In genomic region chr1:98094811-98095245, GRCm38 (mm10) we compare ENCODE assay signal across 8 mouse cellular contexts. TPM values are rescaled to one million over a fixed set of nuclear protein-coding genes. Genes with fewer than 3 reads are reported as not detected.
DNase-seq lines count a peak whose midpoint lies in the region; ATAC-seq and TF ChIP-seq lines count a peak whose summit lies in the region.

No protein-coding gene starts in this region.

- H3K27me3 ChIP-seq in heart, embryonic 14.5 days (ENCODE audit: control insufficient read depth, insufficient read depth, low read length): no peaks in the 10 kb centered on the region
- H3K27me3 ChIP-seq in megakaryocyte, embryonic 14.5 days (replicated peaks): peaks cover 11% of the 10 kb centered on the region
- no peaks in the 10 kb centered on the region for H3K27me3 ChIP-seq in stomach, postnatal 0 days (ENCODE audit: control insufficient read depth, insufficient read depth, low read length)

- H3K9me3 ChIP-seq in heart, embryonic 14.5 days (ENCODE audit: control insufficient read depth, low read length): no peaks in the 10 kb centered on the region
- H3K9me3 ChIP-seq in megakaryocyte, embryonic 14.5 days: no peaks in the 10 kb centered on the region
- H3K9me3 ChIP-seq in stomach, postnatal 0 days (ENCODE audit: control insufficient read depth, low read length): no peaks in the 10 kb centered on the region

- peak; percentile 75 for ATAC-seq in frontal cortex, adult (ENCODE audit: low TSS enrichment)
- ATAC-seq in CD4-positive, CD25-positive, alpha-beta regulatory T cell, adult 4 months: peak; percentile 15
- peak; percentile 27; the same call in 1 of the 2 replicates for ATAC-seq in heart, embryonic 14.5 days (ENCODE audit: insufficient number of reproducible peaks, insufficient read depth, low FRiP score, low read depth)
- peak; percentile 51 for ATAC-seq in stomach, postnatal 0 days (ENCODE audit: low FRiP score, low TSS enrichment)

- no peaks in the 10 kb centered on the region for H3K36me3 ChIP-seq in heart, embryonic 14.5 days (ENCODE audit: control insufficient read depth, insufficient read depth, low read length)
- no peaks in the 10 kb centered on the region for H3K36me3 ChIP-seq in megakaryocyte, embryonic 14.5 days (replicated peaks; ENCODE audit: low read length)
- H3K36me3 ChIP-seq in stomach, postnatal 0 days (ENCODE audit: control insufficient read depth, insufficient read depth, low read length): no peaks in the 10 kb centered on the region

- under 1% methylated on average over 20 of the region's 20 CpGs for WGBS in heart, embryonic 14.5 days
- WGBS in stomach, postnatal 0 days: under 1% methylated on average over 20 of the region's 20 CpGs

- TF ChIP-seq CTCF in left cerebral cortex, adult 2 months (IDR thresholded peaks at IDR 0.05): no peak
- TF ChIP-seq CTCF in stomach, postnatal 0 days (IDR thresholded peaks at IDR 0.05; ENCODE audit: low read depth): no peak

- intact Hi-C loops in left cerebral cortex, adult 2 months (cut with DNase I): loop anchor here (2.0 kb wide), 1 partner anchor 118 kb away; no protein-coding TSS in a partner anchor

- H3K4me2 ChIP-seq in heart, embryonic 14.5 days (ENCODE audit: low read length): peak overlapping the region; percentile 84
- peak overlapping the region; percentile 82 for H3K4me2 ChIP-seq in stomach, postnatal 0 days (replicated peaks; ENCODE audit: low read depth)

- H3K27ac ChIP-seq in heart, embryonic 14.5 days (replicated peaks in 1 of 2; ENCODE audit: control insufficient read depth in 1 of 2, insufficient read depth in 1 of 2, low read depth in 2 of 2, low read length in 2 of 2): peak overlapping the region; percentile 91 to 94
- peak overlapping the region; percentile 89 for H3K27ac ChIP-seq in left cerebral cortex, adult 2 months
- peak overlapping the region; percentile 90 for H3K27ac ChIP-seq in stomach, postnatal 0 days (replicated peaks)

- peak overlapping the region; percentile 75 to 100 for H3K4me3 ChIP-seq in heart, embryonic 14.5 days (ENCODE audit: control insufficient read depth in 1 of 2, insufficient read depth in 1 of 2, low read depth in 1 of 2, low read length in 2 of 2)
- H3K4me3 ChIP-seq in left cerebral cortex, adult 2 months: peak overlapping the region; percentile 86
- H3K4me3 ChIP-seq in megakaryocyte, embryonic 14.5 days (replicated peaks): peak overlapping the region; percentile 94
- H3K4me3 ChIP-seq in stomach, postnatal 0 days (ENCODE audit: low read depth, low read length): peak overlapping the region; percentile 81

- no peak for DNase-seq in frontal cortex, postnatal 10 days (ENCODE audit: low spot score in 2 of 2)
- DNase-seq in cerebellum, postnatal 36 days: peak; percentile 15 to 33
- peak in 1 of 2 experiments; percentile 42 for DNase-seq in left cerebral cortex, adult 2 months (ENCODE audit: extremely low spot score in 1 of 2, low spot score in 2 of 2)
- DNase-seq in stomach, postnatal 0 days (ENCODE audit: low spot score): peak; percentile 46

- peaks cover 7 to 17% of the 10 kb centered on the region in 2 experiments for H3K4me1 ChIP-seq in heart, embryonic 14.5 days (ENCODE audit: control insufficient read depth in 2 of 2, insufficient read depth in 2 of 2, low read length in 2 of 2)
- peaks cover 25% of the 10 kb centered on the region for H3K4me1 ChIP-seq in megakaryocyte, embryonic 14.5 days
- H3K4me1 ChIP-seq in stomach, postnatal 0 days (replicated peaks; ENCODE audit: control insufficient read depth, insufficient read depth): no peaks in the 10 kb centered on the region

- no peak for TF ChIP-seq EP300 in stomach, postnatal 0 days (optimal IDR thresholded peaks at IDR 0.05)

- peak overlapping the region; percentile 84 for H3K9ac ChIP-seq in heart, embryonic 14.5 days (ENCODE audit: low read length)
- peak overlapping the region; percentile 82 for H3K9ac ChIP-seq in stomach, postnatal 0 days (ENCODE audit: low read length)

RNA-seq across cellular contexts. Expression of gene Pam, which starts 0.6 kb away (rescaled TPM):
- polyA plus RNA-seq in CD4-positive, CD25-positive, alpha-beta regulatory T cell, adult 4 months (2017; shearing (Covaris generic)): 1 to 10 TPM; 3.3 to 5.9 TPM
- polyA plus RNA-seq in heart, embryonic 14.5 days (2014; fragmentation: Nextera tagmentation; extraction: Ambion mirVana): 611 and 671 TPM in 2 replicates
- total RNA-seq in left cerebral cortex, adult 2 months (2021): 100 to 1,000 TPM; 258 to 269 TPM
- polyA plus RNA-seq in megakaryocyte, embryonic 14.5 days (2012; ENCODE audit: insufficient read depth, low replicate concordance): 2.2 and 3.4 TPM in 2 replicates
- polyA plus RNA-seq in stomach, postnatal 0 days (2015; fragmentation: Nextera tagmentation; extraction: Ambion mirVana): 63.5 and 76.4 TPM in 2 replicates

Comparison
In these comparisons a context has a peak if more than half of its experiments do, and no peak if none do; other contexts are left out.
1. ATAC-seq: peak in every context shown above with its lines; median percentile 75 in frontal cortex, adult; 51 in stomach, postnatal 0 days; 27 in heart, embryonic 14.5 days; 15 in CD4-positive, CD25-positive, alpha-beta regulatory T cell, adult 4 months.
2. DNase-seq: peak in cerebellum, postnatal 36 days (2 of 2) and stomach, postnatal 0 days (single experiment); none in frontal cortex, postnatal 10 days (0 of 2).
3. Peak in every context shown above with its lines, with median percentiles within 50 percentile points of each other: H3K27ac ChIP-seq and H3K4me3 ChIP-seq.